Mouse (Mus musculus): ENCODE measurements around the gene Bri3. TPM values are rescaled to one million over a fixed set of nuclear protein-coding genes. Genes with fewer than 3 reads are reported as not detected.
A peak's percentile ranks its signal among the peaks of the same experiment; 100 is the strongest.
"Not testable (repeated sequence)": the region's sequence is repeated elsewhere in the genome, so short reads cannot be mapped to it uniquely, and the experiment has no call there.

Gene Bri3
- polyA plus RNA-seq, 1 experiment, result 242 TPM

DNA sequence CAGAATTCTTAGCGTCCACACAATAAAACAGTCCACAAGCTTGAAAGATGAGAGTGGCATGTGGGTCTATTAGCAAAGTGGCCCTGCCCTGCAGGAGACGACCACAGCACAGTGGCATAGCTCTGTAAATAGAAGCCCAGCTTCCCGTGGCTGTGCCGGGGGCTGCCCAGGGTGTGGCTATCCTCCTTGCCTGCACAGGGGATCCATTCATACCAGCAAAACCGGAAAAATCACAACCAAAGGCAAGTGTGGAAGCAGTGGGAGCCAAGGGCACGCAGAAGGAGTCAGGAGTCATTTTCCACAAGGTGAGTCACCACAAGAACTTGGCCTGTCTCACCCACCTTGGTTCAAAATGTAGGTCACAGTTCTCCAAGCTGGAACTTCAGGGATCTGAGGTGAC lies 74.0 kb downstream of the Bri3 start:
- WGBS, result 38% methylated on average over 6 of the region's 6 CpGs
- TF ChIP-seq CTCF (conservative IDR thresholded peaks at IDR 0.05; ENCODE audit: insufficient read depth, insufficient read length, low read depth, low read length), result no peak
- TF ChIP-seq POLR2A (IDR thresholded peaks at IDR 0.05; ENCODE audit: low read depth, low read length), result no peak
- Histone ChIP-seq H3K27me3 (replicated peaks; ENCODE audit: control insufficient read depth, insufficient read depth, low read length) (no peaks in the 10 kb centered on the region), H3K36me3 (ENCODE audit: control insufficient read depth, insufficient read depth, low read length) (no peaks in the 10 kb centered on the region), H3K4me1 (ENCODE audit: control insufficient read depth, insufficient read depth, low read length) (peaks cover 18% of the 10 kb centered on the region), H3K27ac (ENCODE audit: insufficient read depth, low read depth, low read length) (0 out of 2 replicates have a peak overlapping the region, but pooled peaks have one; percentile 12), H3K4me3 (ENCODE audit: insufficient read depth, low read depth, low read length) (no peak overlapping the region)
- peak; percentile 33 for DNase-seq

DNA sequence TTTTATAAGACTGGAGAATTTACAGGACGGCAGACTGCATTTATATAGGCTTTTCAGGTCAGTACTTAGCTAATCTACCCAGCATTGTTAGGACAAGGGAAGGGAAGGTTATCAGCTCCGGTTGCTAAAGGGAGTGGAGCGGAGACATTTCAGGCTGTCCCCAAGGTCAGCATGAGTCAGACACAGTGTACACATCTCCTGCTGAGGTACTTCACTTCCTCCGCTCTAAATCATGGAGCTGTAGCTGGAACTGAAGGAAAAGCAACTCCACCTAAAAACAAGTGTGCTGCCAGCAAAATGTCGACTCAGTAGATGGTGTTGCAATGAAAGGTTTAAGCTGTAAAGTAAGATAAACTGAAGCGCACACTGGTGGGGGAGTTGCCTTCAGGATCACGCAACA lies 77.4 kb downstream of the Bri3 start:
- Histone ChIP-seq H3K27me3 (replicated peaks; ENCODE audit: control insufficient read depth, insufficient read depth, low read length) (no peaks in the 10 kb centered on the region), H3K36me3 (ENCODE audit: control insufficient read depth, insufficient read depth, low read length) (no peaks in the 10 kb centered on the region), H3K27ac (ENCODE audit: insufficient read depth, low read depth, low read length) (no peak overlapping the region), H3K4me3 (ENCODE audit: insufficient read depth, low read depth, low read length) (no peak overlapping the region), H3K4me1 (ENCODE audit: control insufficient read depth, insufficient read depth, low read length) (peaks cover 12% of the 10 kb centered on the region)
- 46% methylated on average over 7 of the region's 7 CpGs for WGBS
- peak; percentile 21 for DNase-seq
- TF ChIP-seq POLR2A (IDR thresholded peaks at IDR 0.05; ENCODE audit: low read depth, low read length) (no peak), CTCF (conservative IDR thresholded peaks at IDR 0.05; ENCODE audit: insufficient read depth, insufficient read length, low read depth, low read length) (no peak)

DNA sequence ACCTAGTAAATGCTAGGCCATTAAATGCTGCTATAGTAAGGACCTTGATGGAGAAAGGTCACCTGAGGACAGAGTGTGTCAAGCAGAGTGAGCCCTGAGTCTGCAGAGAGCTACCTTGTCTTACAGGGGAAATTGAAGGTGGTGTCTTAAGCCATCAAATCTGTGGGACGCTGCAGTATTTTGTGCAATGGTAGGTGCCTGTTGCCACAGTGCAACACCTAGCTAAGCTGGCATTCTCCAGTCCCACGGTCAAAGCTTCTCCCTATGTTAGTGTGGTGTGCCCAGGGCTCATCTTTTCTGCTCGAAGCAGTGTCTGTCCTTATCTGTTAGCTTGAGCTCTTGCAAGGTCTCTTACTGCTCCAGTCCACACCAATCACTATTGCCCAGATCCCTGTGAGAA lies 78.5 kb downstream of the Bri3 start:
- H3K36me3 ChIP-seq (ENCODE audit: control insufficient read depth, insufficient read depth, low read length), result no peaks in the 10 kb centered on the region
- peaks cover 12% of the 10 kb centered on the region for H3K4me1 ChIP-seq (ENCODE audit: control insufficient read depth, insufficient read depth, low read length)
- no peak for DNase-seq
- H3K27ac ChIP-seq (ENCODE audit: insufficient read depth, low read depth, low read length), result no peak overlapping the region
- H3K27me3 ChIP-seq (replicated peaks; ENCODE audit: control insufficient read depth, insufficient read depth, low read length), result no peaks in the 10 kb centered on the region
- no peak overlapping the region for H3K4me3 ChIP-seq (ENCODE audit: insufficient read depth, low read depth, low read length)
- WGBS, result 87% methylated on average over 3 of the region's 3 CpGs
- TF ChIP-seq POLR2A (IDR thresholded peaks at IDR 0.05; ENCODE audit: low read depth, low read length), result no peak

DNA sequence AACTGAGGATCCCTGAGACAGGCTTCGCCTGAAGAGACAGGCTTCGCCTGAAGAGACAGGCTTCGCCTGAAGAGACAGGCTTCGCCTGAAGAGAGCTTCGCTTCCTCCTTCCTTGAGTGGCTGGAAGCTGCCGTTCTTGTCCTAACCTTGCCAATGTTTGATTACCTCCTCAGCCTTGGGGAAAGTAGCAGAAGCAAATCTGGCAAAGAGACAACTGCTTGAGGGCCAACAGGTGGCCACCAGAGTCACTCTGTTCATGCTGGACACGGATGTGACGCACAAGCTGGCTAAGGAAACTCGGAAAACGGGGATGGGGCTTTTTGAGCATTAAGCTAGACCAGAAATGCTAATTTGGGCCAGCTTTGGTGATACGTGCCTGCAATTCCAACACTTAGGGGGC lies 89.8 kb downstream of the Bri3 start:
- H3K27ac ChIP-seq (ENCODE audit: insufficient read depth, low read depth, low read length), result no peak overlapping the region
- no peaks in the 10 kb centered on the region; the same call in 1 of the 2 replicates for H3K4me1 ChIP-seq (ENCODE audit: control insufficient read depth, insufficient read depth, low read length)
- WGBS, result 72% methylated on average over 11 of the region's 11 CpGs
- DNase-seq, result peak; percentile 23
- no peaks in the 10 kb centered on the region for H3K36me3 ChIP-seq (ENCODE audit: control insufficient read depth, insufficient read depth, low read length)
- H3K4me3 ChIP-seq (ENCODE audit: insufficient read depth, low read depth, low read length), result no peak overlapping the region
- no peaks in the 10 kb centered on the region for H3K27me3 ChIP-seq (replicated peaks; ENCODE audit: control insufficient read depth, insufficient read depth, low read length)
- TF ChIP-seq CTCF (conservative IDR thresholded peaks at IDR 0.05; ENCODE audit: insufficient read depth, insufficient read length, low read depth, low read length) (no peak), POLR2A (IDR thresholded peaks at IDR 0.05; ENCODE audit: low read depth, low read length) (no peak)

DNA sequence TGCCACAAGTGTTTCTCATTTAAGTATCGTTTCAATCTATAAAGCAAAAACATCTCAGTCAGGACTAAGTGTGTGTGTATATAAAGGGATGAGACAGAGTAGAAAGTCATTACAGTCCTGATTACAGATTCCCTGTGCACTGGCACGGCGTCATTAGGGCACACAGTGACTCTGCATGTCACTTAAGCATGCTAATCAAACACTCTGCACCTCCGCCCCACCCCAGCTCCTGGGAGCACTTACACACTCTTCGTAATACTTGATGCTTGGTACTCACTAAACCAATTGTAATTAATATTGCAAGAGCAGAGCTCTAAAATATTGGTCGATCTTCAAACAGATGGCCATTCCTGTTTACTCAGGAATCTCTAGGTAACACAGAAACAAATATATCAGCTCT lies 91.1 kb downstream of the Bri3 start:
- H3K36me3 ChIP-seq (ENCODE audit: control insufficient read depth, insufficient read depth, low read length); DNase-seq; H3K27ac ChIP-seq (ENCODE audit: insufficient read depth, low read depth, low read length); H3K4me3 ChIP-seq (ENCODE audit: insufficient read depth, low read depth, low read length); H3K4me1 ChIP-seq (ENCODE audit: control insufficient read depth, insufficient read depth, low read length); H3K27me3 ChIP-seq (replicated peaks; ENCODE audit: control insufficient read depth, insufficient read depth, low read length): not testable (repeated sequence)
- WGBS, result 82% methylated on average over 6 of the region's 6 CpGs

DNA sequence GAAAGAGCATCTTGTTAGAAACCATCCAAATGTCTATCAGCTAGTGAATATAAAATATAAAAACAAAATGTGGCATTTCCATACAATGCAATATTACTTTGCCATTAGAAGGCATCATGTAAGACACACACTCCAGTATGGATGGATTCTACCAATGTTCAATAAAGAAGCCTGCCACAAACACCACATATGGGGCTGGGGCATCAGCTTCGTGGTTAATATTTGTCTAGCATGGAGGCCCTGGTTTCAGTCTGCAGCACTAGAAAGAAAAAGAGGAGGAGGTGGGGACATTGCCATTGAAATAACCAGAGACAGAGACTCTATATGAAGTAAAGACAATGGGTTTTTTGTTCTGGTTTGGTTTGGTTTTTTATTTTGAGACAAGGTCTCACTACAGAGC lies 94.5 kb downstream of the Bri3 start:
- no peak overlapping the region for H3K4me3 ChIP-seq (ENCODE audit: insufficient read depth, low read depth, low read length)
- H3K36me3 ChIP-seq (ENCODE audit: control insufficient read depth, insufficient read depth, low read length), result no peaks in the 10 kb centered on the region
- WGBS, result 40% methylated on average over 1 of the region's 1 CpGs
- no peak overlapping the region for H3K27ac ChIP-seq (ENCODE audit: insufficient read depth, low read depth, low read length)
- H3K4me1 ChIP-seq (ENCODE audit: control insufficient read depth, insufficient read depth, low read length), result no peaks in the 10 kb centered on the region; the same call in 1 of the 2 replicates
- no peak for DNase-seq
- no peaks in the 10 kb centered on the region for H3K27me3 ChIP-seq (replicated peaks; ENCODE audit: control insufficient read depth, insufficient read depth, low read length)
- no peak for TF ChIP-seq CTCF (conservative IDR thresholded peaks at IDR 0.05; ENCODE audit: insufficient read depth, insufficient read length, low read depth, low read length)
- TF ChIP-seq POLR2A (IDR thresholded peaks at IDR 0.05; ENCODE audit: low read depth, low read length), result no peak

DNA sequence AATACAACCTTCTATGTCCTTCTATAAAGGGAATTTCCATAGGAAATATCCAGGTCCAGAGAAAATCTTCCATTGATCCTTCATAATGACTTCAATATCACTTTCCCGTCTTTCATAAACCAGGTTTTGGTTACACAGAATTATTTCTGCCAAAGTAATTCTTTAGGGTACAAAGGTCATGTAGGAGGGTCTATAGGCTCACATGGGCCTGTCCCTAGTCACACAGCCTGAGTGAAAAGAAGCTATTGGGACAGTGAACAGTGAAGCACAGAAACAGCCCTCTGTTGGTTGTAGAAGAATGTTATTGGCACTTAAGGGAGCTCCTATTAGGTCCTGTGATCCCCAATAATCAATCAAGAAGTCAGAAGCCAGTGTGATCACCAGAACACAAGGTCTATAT lies 96.8 kb downstream of the Bri3 start:
- no peaks in the 10 kb centered on the region for H3K27me3 ChIP-seq (replicated peaks; ENCODE audit: control insufficient read depth, insufficient read depth, low read length)
- no peak for DNase-seq
- no peaks in the 10 kb centered on the region for H3K36me3 ChIP-seq (ENCODE audit: control insufficient read depth, insufficient read depth, low read length)
- H3K4me3 ChIP-seq (ENCODE audit: insufficient read depth, low read depth, low read length), result no peak overlapping the region
- WGBS, result 53% methylated on average over 1 of the region's 1 CpGs
- H3K27ac ChIP-seq (ENCODE audit: insufficient read depth, low read depth, low read length), result no peak overlapping the region
- TF ChIP-seq CTCF (conservative IDR thresholded peaks at IDR 0.05; ENCODE audit: insufficient read depth, insufficient read length, low read depth, low read length) (no peak), POLR2A (IDR thresholded peaks at IDR 0.05; ENCODE audit: low read depth, low read length) (no peak)
- H3K4me1 ChIP-seq (ENCODE audit: control insufficient read depth, insufficient read depth, low read length), result no peaks in the 10 kb centered on the region; the same call in 1 of the 2 replicates

DNA sequence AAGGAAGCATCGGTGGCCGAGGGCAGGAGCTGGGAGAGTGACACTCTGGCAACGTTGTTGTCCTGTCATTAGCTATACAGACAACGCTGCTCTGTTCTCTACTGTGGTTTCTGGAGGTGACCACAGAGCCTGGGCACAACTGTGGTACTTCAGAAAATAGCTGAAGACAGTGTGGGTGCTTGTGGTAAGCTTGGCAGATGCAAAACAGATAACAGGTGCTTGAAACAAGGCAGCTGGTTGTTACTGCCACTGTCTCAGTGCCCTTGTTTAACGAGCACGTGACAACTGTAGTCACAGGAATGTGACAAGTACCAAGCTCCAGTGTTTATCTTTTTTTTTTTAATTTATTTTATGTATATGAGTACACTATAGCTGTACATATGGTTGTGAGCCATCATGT lies 100.4 kb downstream of the Bri3 start:
- H3K27me3 ChIP-seq (replicated peaks; ENCODE audit: control insufficient read depth, insufficient read depth, low read length), result no peaks in the 10 kb centered on the region
- H3K4me3 ChIP-seq (ENCODE audit: insufficient read depth, low read depth, low read length), result no peak overlapping the region
- no peak overlapping the region for H3K27ac ChIP-seq (ENCODE audit: insufficient read depth, low read depth, low read length)
- H3K36me3 ChIP-seq (ENCODE audit: control insufficient read depth, insufficient read depth, low read length), result no peaks in the 10 kb centered on the region
- no peak for DNase-seq
- no peaks in the 10 kb centered on the region for H3K4me1 ChIP-seq (ENCODE audit: control insufficient read depth, insufficient read depth, low read length)
- WGBS, result 65% methylated on average over 6 of the region's 6 CpGs
- no peak for TF ChIP-seq CTCF (conservative IDR thresholded peaks at IDR 0.05; ENCODE audit: insufficient read depth, insufficient read length, low read depth, low read length)
- TF ChIP-seq POLR2A (IDR thresholded peaks at IDR 0.05; ENCODE audit: low read depth, low read length), result no peak
